ENCODE assay signal across 20 mouse cellular contexts in genomic region chr6:25449968-25450367, GRCm38 (mm10).
DNase-seq lines count a peak whose midpoint lies in the region; TF ChIP-seq lines count a peak whose summit lies in the region.
"Had no signal": no experiment of that assay in that cellular context is flagged by ENCODE, and none has a peak within 500 bp of the region (broad histone marks: within the 10 kb centered on the region; RNA-seq: fewer than 3 reads in every experiment).

No protein-coding gene starts in this region.

- DNase-seq in adrenal gland, adult 2 months = peak; percentile 29
- no peak for DNase-seq in adrenal gland, adult 8-10 months
- DNase-seq in heart, postnatal 10 days = peak; percentile 5 to 6
- DNase-seq in heart, postnatal 4 days = no peak
- DNase-seq in 3T3-L1 (ENCODE audit: low read depth, low spot score) = peak; percentile 9
- no peak for DNase-seq in left cerebral cortex, postnatal 36 days (ENCODE audit: low spot score in 2 of 2)
- DNase-seq: cerebellum, adult 11-12 months; cerebellum, adult 9-11 months; cerebellum, postnatal 36 days; gastrocnemius, postnatal 10 days; heart, adult 18-20 months; heart, postnatal 36 days had no signal

- no peaks in the 10 kb centered on the region for H3K79me2 ChIP-seq in myocyte (ENCODE audit: control insufficient read depth, insufficient read depth)

- no peak overlapping the region for H3ac ChIP-seq in myocyte (ENCODE audit: control insufficient read depth, insufficient read length)

- no peak for TF ChIP-seq POLR2A in myocyte (IDR thresholded peaks at IDR 0.05; ENCODE audit: insufficient read length, low read depth)

- no peak overlapping the region for H3K4me3 ChIP-seq in myocyte
- H3K4me3 ChIP-seq: embryonic facial prominence, embryonic 15.5 days; erythroblast, embryonic 14.5 days; forebrain, embryonic 10.5 days; heart, embryonic 15.5 days; hindbrain, embryonic 12.5 days had no signal

- H3K27me3 ChIP-seq in myocyte (ENCODE audit: control insufficient read depth, insufficient read depth, insufficient read length) = no peaks in the 10 kb centered on the region
- H3K27me3 ChIP-seq: CH12.LX; embryonic facial prominence, embryonic 15.5 days; heart, embryonic 15.5 days; hindbrain, embryonic 12.5 days had no signal

- intact Hi-C loops in heart, postnatal 10 days (cut with DNase I) = no loop called here
- intact Hi-C loops in left cerebral cortex, postnatal 36 days (cut with DNase I) = no loop called here

- H3K4me2 ChIP-seq in myocyte (ENCODE audit: low read depth) = peak overlapping the region; percentile 45
- H3K4me2 ChIP-seq: embryonic facial prominence, embryonic 15.5 days; heart, embryonic 11.5 days; heart, embryonic 15.5 days; hindbrain, embryonic 12.5 days had no signal

- no peaks in the 10 kb centered on the region for H3K36me3 ChIP-seq in myocyte (ENCODE audit: control insufficient read depth, insufficient read depth)
- H3K36me3 ChIP-seq: embryonic facial prominence, embryonic 15.5 days; forebrain, embryonic 10.5 days; heart, embryonic 15.5 days; hindbrain, embryonic 12.5 days had no signal

TF ChIP-seq in myocyte, 11 proteins besides CTCF, POLR2A, EP300 and RAD21:
- TF ChIP-seq REST (IDR thresholded peaks at IDR 0.05; ENCODE audit: insufficient read depth, insufficient read length) (no peak), MAX (IDR thresholded peaks at IDR 0.05; ENCODE audit: low read depth) (no peak), TCF3 (IDR thresholded peaks at IDR 0.05; ENCODE audit: insufficient read length, low read depth) (peak; percentile 40), SRF (IDR thresholded peaks at IDR 0.05; ENCODE audit: control insufficient read depth, insufficient read length, low read depth) (no peak), USF1 (IDR thresholded peaks at IDR 0.05; ENCODE audit: low read depth) (no peak), E2F4 (IDR thresholded peaks at IDR 0.05; ENCODE audit: insufficient read depth) (no peak), POLR2AphosphoS2 (IDR thresholded peaks at IDR 0.05; ENCODE audit: insufficient read length, low read depth) (no peak), TCF12 (IDR thresholded peaks at IDR 0.05; ENCODE audit: insufficient read depth, poor library complexity, severe bottlenecking) (no peak), CEBPB (IDR thresholded peaks at IDR 0.05; ENCODE audit: insufficient read depth, poor library complexity, severe bottlenecking) (0 out of 2 replicates have a peak, but pooled peaks have one; percentile 9), MYOD1 (IDR thresholded peaks at IDR 0.05; ENCODE audit: control insufficient read depth in 1 of 3, insufficient read length in 2 of 3, low read depth in 2 of 3) (peak in 2 of 3 experiments; percentile 42 to 43)

Comparison
In these comparisons a context has a peak if more than half of its experiments do, and no peak if none do; other contexts are left out.
1. DNase-seq: peak in adrenal gland, adult 2 months (single experiment), heart, postnatal 10 days (2 of 2) and 3T3-L1 (single experiment); none in adrenal gland, adult 8-10 months (single experiment), heart, postnatal 4 days (single experiment) and left cerebral cortex, postnatal 36 days (0 of 2).